Mouse (Mus musculus) embryonic facial prominence, embryonic 12.5 days (tissue): ENCODE results near the gene Rab20. TPM values are rescaled to one million over a fixed set of nuclear protein-coding genes. Genes with fewer than 3 reads are reported as not detected.

ENCODE experiments used
- ATAC-seq: fragments of 200-750 bp; cut with Nextera tagmentation; 2 replicates; pipeline ENCODE4 v1.8.0; 2017; ENCODE audit not compliant: insufficient number of reproducible peaks, insufficient read depth, low FRiP score, low TSS enrichment
- H3K27ac ChIP-seq: fragments of 300-500 bp; sonication (generic); 2 replicates; pipeline ENCODE4 v1.5.1; 2016; ENCODE audit warnings: mild to moderate bottlenecking
- H3K27me3 ChIP-seq: fragments of 300-500 bp; sonication (generic); 2 replicates; pipeline ENCODE4 v1.6.1; 2016; ENCODE audit warnings: mild to moderate bottlenecking, moderate library complexity
- H3K36me3 ChIP-seq: fragments of 300-500 bp; sonication (generic); 2 replicates; pipeline ENCODE4 v1.6.1; 2016; ENCODE audit warnings: mild to moderate bottlenecking
- H3K4me1 ChIP-seq: fragments of 300-500 bp; sonication (generic); 2 replicates; pipeline ENCODE4 v1.6.1; 2016
- H3K4me2 ChIP-seq: fragments of 300-500 bp; sonication (generic); replicated peaks from 2 replicates; pipeline ENCODE4 v1.6.1; 2016; ENCODE audit warnings: mild to moderate bottlenecking, moderate library complexity
- H3K4me3 ChIP-seq: fragments of 300-500 bp; sonication (generic); 2 replicates; pipeline ENCODE4 v1.5.1; 2016; ENCODE audit warnings: mild to moderate bottlenecking
- H3K9ac ChIP-seq: fragments of 300-500 bp; sonication (generic); 2 replicates; pipeline ENCODE4 v1.6.1; 2016; ENCODE audit warnings: mild to moderate bottlenecking, moderate library complexity
- H3K9me3 ChIP-seq: fragments of 300-500 bp; sonication (generic); 2 replicates; pipeline ENCODE4 v1.6.1; 2016; ENCODE audit warnings: mild to moderate bottlenecking, moderate library complexity
- WGBS: fragments of 180-500 bp; shearing (Covaris S2); methylation state at CpG from one replicate; pipeline ENCODE4 v1.1.7; 2016; 5-methylcytosine and 5-hydroxymethylcytosine counted together
- polyA plus RNA-seq: library from polyadenylated mRNA; unstranded; fragments of >200 nt; fragmentation: Nextera tagmentation; extraction: Ambion mirVana; gene quantifications from 2 replicates; pipeline ENCODE4 v1.2.1, GENCODE M21; 2016

The Rab20 gene
- polyA plus RNA-seq, 1 experiment from 2014 or later = 1.1 TPM

DNA sequence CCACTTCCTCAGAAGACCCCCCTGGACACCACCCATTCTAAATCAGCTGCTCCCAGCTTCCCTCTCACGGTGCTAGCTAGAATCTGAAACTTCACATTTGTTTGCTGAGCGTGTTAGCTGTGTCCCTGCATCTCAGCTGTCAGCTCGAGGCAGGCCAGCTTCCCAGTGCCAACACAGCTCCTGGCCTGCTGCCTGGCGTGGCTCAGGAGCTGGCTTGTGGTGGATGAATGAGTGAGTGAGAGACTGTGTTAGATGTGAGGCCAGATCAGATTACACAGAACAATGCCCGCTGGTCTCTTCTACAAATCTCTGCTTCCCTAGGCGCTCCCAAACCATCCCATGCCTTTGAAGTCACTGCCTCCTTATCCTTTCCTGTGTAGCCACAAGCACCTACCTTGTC, 59.3 kb downstream of the Rab20 start:
- Histone ChIP-seq H3K9ac (no peak overlapping the region), H3K27ac (0 out of 2 replicates have a peak overlapping the region, but pooled peaks have one; percentile 19)

DNA sequence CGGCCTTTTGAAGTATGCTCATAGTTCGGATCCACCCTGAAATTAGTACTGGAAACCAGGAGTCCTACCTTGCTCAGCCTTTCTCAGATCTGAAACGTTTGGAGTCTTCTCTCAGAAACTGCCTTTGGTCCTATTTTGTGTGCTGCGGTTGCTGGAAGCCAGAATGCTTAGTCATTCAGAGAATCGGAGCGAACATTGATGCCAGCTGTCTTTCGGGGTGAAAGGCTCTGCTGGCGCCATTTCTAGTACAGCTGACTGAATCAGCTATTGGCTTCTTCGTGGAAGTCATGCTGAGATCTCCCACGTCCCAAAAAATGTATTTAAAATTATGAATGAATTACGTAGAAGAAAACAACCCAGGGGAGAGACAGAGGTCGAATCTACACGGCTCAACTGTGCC, 60.7 kb downstream of the Rab20 start:
- Histone ChIP-seq H3K4me2 (no peak overlapping the region), H3K4me3 (no peak overlapping the region), H3K36me3 (peaks cover 28% of the 10 kb centered on the region), H3K27me3 (no peaks in the 10 kb centered on the region), H3K27ac (no peak overlapping the region), H3K4me1 (peaks cover 7% of the 10 kb centered on the region; the same call in 1 of the 2 replicates), H3K9ac (no peak overlapping the region), H3K9me3 (no peaks in the 10 kb centered on the region)
- no peak for ATAC-seq
- WGBS = 79% methylated on average over 13 of the region's 13 CpGs

More for the DNA sequence above, 59.3 kb downstream of the Rab20 start:
- 40% methylated on average over 6 of the region's 6 CpGs for WGBS
- Histone ChIP-seq H3K36me3 (peaks cover 33% of the 10 kb centered on the region), H3K4me2 (no peak overlapping the region), H3K4me1 (peaks cover 5% of the 10 kb centered on the region; the same call in 1 of the 2 replicates), H3K4me3 (no peak overlapping the region), H3K9me3 (no peaks in the 10 kb centered on the region), H3K27me3 (no peaks in the 10 kb centered on the region)
- no peak; the same call in 1 of the 2 replicates for ATAC-seq

DNA sequence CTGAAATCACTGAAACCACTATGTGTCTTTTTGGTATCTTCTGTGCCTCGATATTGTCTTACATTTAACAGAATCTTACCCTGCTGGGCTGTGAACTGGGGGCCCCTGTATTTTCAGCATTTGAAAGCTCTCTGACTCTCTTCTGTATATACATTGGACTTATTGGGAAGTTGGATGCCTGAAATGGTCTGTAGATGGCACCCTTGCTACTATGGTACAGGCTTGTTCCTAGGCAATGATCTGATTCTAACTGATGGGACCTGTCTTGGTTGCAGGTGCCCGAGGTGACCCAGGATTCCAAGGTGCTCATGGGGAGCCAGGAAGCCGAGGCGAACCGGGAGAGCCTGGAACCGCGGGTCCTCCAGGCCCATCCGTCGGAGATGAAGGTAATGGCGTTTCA, 63.4 kb downstream of the Rab20 start:
- Histone ChIP-seq H3K9ac (no peak overlapping the region), H3K9me3 (no peaks in the 10 kb centered on the region), H3K36me3 (peaks cover 18% of the 10 kb centered on the region; the same call in 1 of the 2 replicates), H3K4me1 (peaks cover 24% of the 10 kb centered on the region), H3K4me2 (no peak overlapping the region), H3K4me3 (no peak overlapping the region), H3K27ac (no peak overlapping the region), H3K27me3 (no peaks in the 10 kb centered on the region)
- no peak for ATAC-seq
- 90% methylated on average over 10 of the region's 10 CpGs for WGBS

DNA sequence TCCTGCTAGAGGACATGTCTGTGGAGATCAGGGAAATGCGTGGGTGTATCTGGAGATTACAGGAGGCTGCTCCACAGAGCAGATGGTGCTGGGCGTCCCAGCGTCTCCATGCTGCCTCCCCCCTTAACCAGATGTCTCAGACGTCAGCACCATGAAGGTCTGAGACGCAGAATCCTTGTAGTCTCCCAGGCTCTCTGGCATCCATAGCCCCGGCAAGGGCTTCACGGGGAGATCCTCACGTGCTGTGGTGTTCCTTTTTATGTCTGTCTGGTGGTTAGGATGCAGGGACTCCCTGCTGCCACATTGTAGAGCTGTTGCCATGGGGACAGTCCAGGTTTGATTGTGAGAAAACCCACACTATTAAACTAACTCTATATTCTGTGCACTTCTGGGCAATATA, 64.2 kb downstream of the Rab20 start:
- 68% methylated on average over 8 of the region's 8 CpGs for WGBS

DNA sequence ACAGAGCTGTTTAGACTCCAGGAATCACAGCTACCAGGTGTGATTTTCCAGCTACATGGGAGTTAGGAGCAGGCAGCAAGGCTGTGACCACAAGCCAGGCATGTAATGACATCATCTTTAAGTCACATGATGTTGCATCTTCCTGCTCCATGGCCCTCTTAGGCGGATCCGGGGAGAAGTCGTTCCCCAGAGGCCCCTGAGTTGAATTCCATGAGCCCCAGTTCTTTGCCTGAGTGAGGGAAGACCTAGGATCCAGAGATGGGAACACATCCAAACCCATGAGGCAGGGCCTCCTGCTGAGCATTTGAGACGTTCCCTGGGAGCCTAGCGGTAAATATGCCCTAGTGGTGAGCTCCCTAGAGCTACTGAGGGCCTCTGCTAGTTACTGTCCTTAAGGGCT, 66.1 kb downstream of the Rab20 start:
- H3K4me3 ChIP-seq = no peak overlapping the region

More for the DNA sequence above, 64.2 kb downstream of the Rab20 start:
- no peak overlapping the region for H3K4me3 ChIP-seq
- no peak for ATAC-seq
- H3K9me3 ChIP-seq = no peaks in the 10 kb centered on the region
- H3K9ac ChIP-seq = no peak overlapping the region
- no peaks in the 10 kb centered on the region for H3K27me3 ChIP-seq
- H3K36me3 ChIP-seq = peaks cover 18% of the 10 kb centered on the region
- no peak overlapping the region for H3K27ac ChIP-seq
- peaks cover 22% of the 10 kb centered on the region for H3K4me1 ChIP-seq
- H3K4me2 ChIP-seq = no peak overlapping the region

DNA sequence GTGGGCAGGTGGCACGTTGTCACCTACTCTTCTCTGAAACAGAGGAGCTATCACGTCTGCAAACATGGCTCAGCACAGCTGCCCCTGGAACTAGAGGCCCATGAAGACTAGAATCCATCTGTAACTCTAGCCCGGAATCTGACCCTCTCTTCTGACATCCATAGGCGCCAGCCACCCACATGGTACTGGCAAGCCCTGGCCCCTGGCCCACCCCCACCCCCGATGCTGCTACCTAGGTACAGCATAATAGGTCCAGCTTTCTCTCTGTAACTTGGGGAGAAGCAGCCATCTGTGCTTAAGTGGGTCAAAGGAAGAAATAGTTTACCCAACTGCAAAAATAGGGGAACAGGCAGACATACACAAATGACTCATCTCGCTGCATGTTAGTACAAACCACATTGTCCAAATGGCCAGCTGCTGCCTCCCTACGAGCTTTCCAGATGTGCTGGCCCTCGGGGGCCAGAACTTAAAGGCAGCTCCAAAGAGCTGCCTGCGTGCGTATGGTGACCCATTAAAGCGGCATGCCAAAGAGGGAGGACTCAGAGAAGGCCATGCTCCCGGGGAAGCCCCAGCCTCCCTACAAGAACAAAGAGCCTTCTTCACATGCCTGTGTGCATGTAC, 66.9 kb downstream of the Rab20 start:
- 45% methylated on average over 12 of the region's 12 CpGs for WGBS
- Histone ChIP-seq H3K9ac (no peak overlapping the region), H3K4me3 (no peak overlapping the region), H3K27me3 (no peaks in the 10 kb centered on the region), H3K9me3 (no peaks in the 10 kb centered on the region), H3K27ac (peak overlapping the region; percentile 52), H3K36me3 (peaks cover 15% of the 10 kb centered on the region), H3K4me2 (no peak overlapping the region), H3K4me1 (peaks cover 18% of the 10 kb centered on the region)
- no peak for ATAC-seq

More for the DNA sequence above, 66.1 kb downstream of the Rab20 start:
- Histone ChIP-seq H3K9me3 (no peaks in the 10 kb centered on the region), H3K36me3 (peaks cover 18% of the 10 kb centered on the region), H3K27me3 (no peaks in the 10 kb centered on the region), H3K27ac (peak overlapping the region; percentile 52), H3K4me2 (no peak overlapping the region), H3K9ac (no peak overlapping the region; the same call in 1 of the 2 replicates), H3K4me1 (peaks cover 18% of the 10 kb centered on the region)
- ATAC-seq = no peak
- WGBS = 60% methylated on average over 5 of the region's 5 CpGs

DNA sequence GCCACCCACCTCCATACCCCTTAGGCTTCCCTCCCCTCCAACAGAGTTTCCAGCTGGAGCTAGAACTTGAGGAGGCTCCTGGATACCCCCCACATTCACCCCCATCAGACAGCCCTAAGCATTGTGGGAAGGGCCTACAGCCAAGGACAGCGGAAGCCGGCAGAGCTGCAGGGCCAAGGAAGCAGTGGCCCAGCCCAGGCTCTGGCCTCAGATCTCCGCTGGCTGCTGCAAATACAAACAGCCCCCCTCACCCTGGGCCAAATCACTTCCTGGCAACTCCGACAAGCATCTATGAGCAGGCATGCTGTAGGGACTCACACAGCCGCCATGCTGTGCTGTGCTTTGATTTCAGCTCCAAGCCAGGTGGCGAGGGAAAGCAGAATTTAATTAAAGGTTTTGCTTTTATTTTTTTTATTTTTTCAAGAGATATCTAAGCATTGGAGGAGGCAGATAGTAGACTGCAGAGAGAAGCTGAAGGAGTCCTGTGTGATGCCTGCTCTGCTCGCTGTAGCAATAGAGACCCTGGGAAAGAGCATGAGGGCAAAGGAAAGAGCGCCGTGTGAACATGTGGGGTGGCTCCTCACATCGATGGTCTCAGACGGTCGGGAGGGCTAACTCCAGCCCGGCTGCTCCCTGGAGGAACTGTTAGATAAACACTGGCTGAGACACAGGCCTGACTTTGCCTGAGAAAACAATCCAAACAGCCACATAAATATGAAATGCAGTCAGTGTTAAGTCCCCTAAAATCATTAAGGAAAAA, 72.6 kb downstream of the Rab20 start:
- H3K4me3 ChIP-seq = no peak overlapping the region
- H3K4me2 ChIP-seq = no peak overlapping the region
- H3K27me3 ChIP-seq = no peaks in the 10 kb centered on the region
- peak; percentile 57 for ATAC-seq
- H3K4me1 ChIP-seq = peaks cover 10% of the 10 kb centered on the region; the same call in 1 of the 2 replicates
- no peak overlapping the region for H3K9ac ChIP-seq
- 36% methylated on average over 13 of the region's 13 CpGs for WGBS
- H3K9me3 ChIP-seq = no peaks in the 10 kb centered on the region
- H3K36me3 ChIP-seq = peaks cover 23% of the 10 kb centered on the region
- peak overlapping the region; percentile 12 for H3K27ac ChIP-seq

DNA sequence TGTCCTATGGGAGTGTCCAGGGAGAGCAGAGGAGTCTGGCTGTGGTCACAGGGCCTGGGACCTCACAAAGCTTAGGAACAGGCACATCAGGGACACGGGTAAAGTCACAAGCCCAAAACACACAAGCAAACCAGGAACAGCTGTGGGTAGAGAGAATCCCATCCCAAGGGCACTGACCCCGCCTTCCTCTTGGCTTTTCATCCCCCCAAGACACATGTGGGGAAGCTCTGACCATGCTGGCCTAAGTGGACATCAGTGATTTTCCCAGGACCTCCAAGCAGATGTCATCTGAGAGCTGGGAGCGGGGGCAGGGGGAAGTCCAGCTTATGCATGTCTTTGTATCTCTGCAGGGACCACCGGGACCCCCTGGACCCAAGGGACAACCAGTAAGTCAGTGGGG, 73.9 kb downstream of the Rab20 start:
- no peak overlapping the region for H3K4me3 ChIP-seq
- ATAC-seq = no peak
- no peak overlapping the region for H3K27ac ChIP-seq
- H3K36me3 ChIP-seq = peaks cover 23% of the 10 kb centered on the region
- H3K9ac ChIP-seq = no peak overlapping the region
- 35% methylated on average over 4 of the region's 4 CpGs for WGBS
- H3K9me3 ChIP-seq = no peaks in the 10 kb centered on the region
- H3K4me2 ChIP-seq = no peak overlapping the region
- peaks cover 18% of the 10 kb centered on the region; the same call in 1 of the 2 replicates for H3K4me1 ChIP-seq
- no peaks in the 10 kb centered on the region for H3K27me3 ChIP-seq

DNA sequence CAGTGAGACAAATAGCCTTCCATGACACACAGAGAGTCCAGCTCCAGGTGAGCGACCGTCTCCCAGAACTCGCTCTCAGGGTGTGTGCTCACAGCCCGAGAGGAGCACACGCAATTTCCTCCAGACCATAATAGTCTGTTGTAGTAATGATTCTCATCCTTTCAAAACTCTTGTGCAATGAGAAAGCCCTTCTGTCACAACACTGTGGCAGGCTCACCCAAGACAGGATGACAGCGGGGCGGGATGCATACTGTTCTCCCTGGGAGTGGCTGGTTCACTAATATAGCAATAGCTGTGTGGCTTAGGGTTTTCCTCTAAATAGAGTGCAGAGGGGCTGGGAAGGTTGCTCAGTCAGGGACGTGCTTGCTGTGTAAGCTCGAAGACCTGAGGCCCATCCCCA, 74.7 kb downstream of the Rab20 start:
- H3K9ac ChIP-seq = no peak overlapping the region
- H3K36me3 ChIP-seq = peaks cover 23% of the 10 kb centered on the region
- no peak for ATAC-seq
- no peak overlapping the region for H3K4me2 ChIP-seq
- H3K4me3 ChIP-seq = no peak overlapping the region
- H3K27ac ChIP-seq = no peak overlapping the region
- 91% methylated on average over 9 of the region's 9 CpGs for WGBS
- no peaks in the 10 kb centered on the region for H3K9me3 ChIP-seq
- peaks cover 22% of the 10 kb centered on the region; the same call in 1 of the 2 replicates for H3K4me1 ChIP-seq
- no peaks in the 10 kb centered on the region for H3K27me3 ChIP-seq

Other genes starting within 250 kb of the Rab20 start
- 82.2 and 84.0 TPM in 2 replicates for gene Col4a2, start 165.9 kb downstream of the Rab20 start, polyA plus RNA-seq
- gene Col4a1, start 165.9 kb downstream of the Rab20 start, polyA plus RNA-seq = 168 and 169 TPM in 2 replicates
- 113 and 114 TPM in 2 replicates for gene Naxd, start 18.8 kb upstream of the Rab20 start, polyA plus RNA-seq
- gene Cars2, start 72.1 kb upstream of the Rab20 start, polyA plus RNA-seq = 21.6 and 22.9 TPM in 2 replicates
- 39.7 and 47.4 TPM in 2 replicates for gene Ing1, start 76.9 kb upstream of the Rab20 start, polyA plus RNA-seq
- 112 and 119 TPM in 2 replicates for gene Ankrd10, start 157.0 kb upstream of the Rab20 start, polyA plus RNA-seq
- gene 1700016D06Rik, start 222.4 kb upstream of the Rab20 start, polyA plus RNA-seq = not detected in 2 replicates
- 55.0 and 56.5 TPM in 2 replicates for gene Arhgef7, start 249.0 kb upstream of the Rab20 start, polyA plus RNA-seq